Mouse (Mus musculus) liver, embryonic 14 days (tissue): Measurements from ENCODE around the gene Stap1. TPM values are rescaled to one million over a fixed set of nuclear protein-coding genes. Genes with fewer than 3 reads are reported as not detected.

ENCODE experiments used
- polyA plus RNA-seq: library from polyadenylated mRNA; depleted of rRNA; stranded (reverse); fragments of >200 nt; gene quantifications from 2 replicates; pipeline ENCODE4 v1.2.3, GENCODE M21; 2012; rRNA removed

The Stap1 gene
- 1.0 and 1.4 TPM in 2 replicates for polyA plus RNA-seq

GRCm38 (mm10) chr5:86071538-86071937, at the start of gene Stap1:
Stap1 (plus strand) TSS chr5:86071746.

GRCm38 (mm10) chr5:86065101-86065875, 6.3 kb upstream of the Stap1 start, which contains the start of gene Cenpc1:
Cenpc1 (minus strand) TSS chr5:86065583.

Other genes starting within 250 kb of the Stap1 start
- gene Cenpc1, start 6.2 kb upstream of the Stap1 start, polyA plus RNA-seq = 6.3 and 7.7 TPM in 2 replicates
- gene Uba6, start 101.1 kb downstream of the Stap1 start, polyA plus RNA-seq = 2.7 and 3.2 TPM in 2 replicates
- not detected in 2 replicates for gene Gnrhr, start 126.2 kb downstream of the Stap1 start, polyA plus RNA-seq
- gene Tmprss11c, start 217.6 kb downstream of the Stap1 start, polyA plus RNA-seq = not detected in 2 replicates